Mouse (Mus musculus): ENCODE results near the gene Slc44a1.
A peak's percentile ranks its signal among the peaks of the same experiment; 100 is the strongest.

Gene Slc44a1

GRCm38 (mm10) chr4:53538600-53538999, 98.4 kb downstream of the Slc44a1 start:
- DNase-seq (ENCODE audit: low spot score): no peak

GRCm38 (mm10) chr4:53539929-53540328, 99.7 kb downstream of the Slc44a1 start:
- DNase-seq (ENCODE audit: low spot score): no peak

GRCm38 (mm10) chr4:53543421-53543820, 103.2 kb downstream of the Slc44a1 start:
- no peak for DNase-seq (ENCODE audit: low spot score)

- DNase-seq (ENCODE audit: low spot score): peak; percentile 11
Observed at GRCm38 (mm10) chr4:53544889-53545288, 104.7 kb downstream of the Slc44a1 start.

- no peak for DNase-seq (ENCODE audit: low spot score)
Observed at GRCm38 (mm10) chr4:53547381-53547780, 107.2 kb downstream of the Slc44a1 start.

- no peak for DNase-seq (ENCODE audit: low spot score)
Observed at GRCm38 (mm10) chr4:53549375-53549774, 109.2 kb downstream of the Slc44a1 start.

GRCm38 (mm10) chr4:53564618-53565017, 124.4 kb downstream of the Slc44a1 start:
- no peak for DNase-seq (ENCODE audit: low spot score)

- no peak for DNase-seq (ENCODE audit: low spot score)
Observed at GRCm38 (mm10) chr4:53567065-53567464, 126.9 kb downstream of the Slc44a1 start.

GRCm38 (mm10) chr4:53575558-53575957, 135.3 kb downstream of the Slc44a1 start:
- DNase-seq (ENCODE audit: low spot score): no peak

- DNase-seq (ENCODE audit: low spot score): no peak
Observed at GRCm38 (mm10) chr4:53587676-53588075, 147.5 kb downstream of the Slc44a1 start.

- DNase-seq (ENCODE audit: low spot score): no peak
Observed at GRCm38 (mm10) chr4:53588936-53589335, 148.7 kb downstream of the Slc44a1 start.

GRCm38 (mm10) chr4:53589466-53589865, 149.3 kb downstream of the Slc44a1 start:
- no peak for DNase-seq (ENCODE audit: low spot score)

GRCm38 (mm10) chr4:53590163-53590562, 149.9 kb downstream of the Slc44a1 start:
- DNase-seq (ENCODE audit: low spot score): no peak

GRCm38 (mm10) chr4:53590691-53591447, 150.7 kb downstream of the Slc44a1 start:
- DNase-seq (ENCODE audit: low spot score): no peak

- no peak for DNase-seq (ENCODE audit: low spot score)
Observed at GRCm38 (mm10) chr4:53591536-53591935, 151.3 kb downstream of the Slc44a1 start.

- no peak for DNase-seq (ENCODE audit: low spot score)
Observed at GRCm38 (mm10) chr4:53591941-53592340, 151.7 kb downstream of the Slc44a1 start.

GRCm38 (mm10) chr4:53592386-53592785, 152.2 kb downstream of the Slc44a1 start:
- DNase-seq (ENCODE audit: low spot score): peak; percentile 24

- DNase-seq (ENCODE audit: low spot score): peak; percentile 80
Observed at GRCm38 (mm10) chr4:53594204-53594603, 154.0 kb downstream of the Slc44a1 start.

GRCm38 (mm10) chr4:53595246-53596062, 155.2 kb downstream of the Slc44a1 start:
- DNase-seq (ENCODE audit: low spot score): no peak

GRCm38 (mm10) chr4:53596063-53596895, 156.1 kb downstream of the Slc44a1 start:
- DNase-seq (ENCODE audit: low spot score): no peak

GRCm38 (mm10) chr4:53600462-53600861, 160.2 kb downstream of the Slc44a1 start:
- DNase-seq (ENCODE audit: low spot score): peak; percentile 74

GRCm38 (mm10) chr4:53614576-53615225, 174.5 kb downstream of the Slc44a1 start:
- no peak for DNase-seq (ENCODE audit: low spot score)
